Mouse (Mus musculus): ENCODE results near the gene Gspt1. TPM values are rescaled to one million over a fixed set of nuclear protein-coding genes. Genes with fewer than 3 reads are reported as not detected.

Gene Gspt1
- total and polyA plus RNA-seq, 2 experiments from 2014 or later, result 46.9 to 74.7 TPM

DNA sequence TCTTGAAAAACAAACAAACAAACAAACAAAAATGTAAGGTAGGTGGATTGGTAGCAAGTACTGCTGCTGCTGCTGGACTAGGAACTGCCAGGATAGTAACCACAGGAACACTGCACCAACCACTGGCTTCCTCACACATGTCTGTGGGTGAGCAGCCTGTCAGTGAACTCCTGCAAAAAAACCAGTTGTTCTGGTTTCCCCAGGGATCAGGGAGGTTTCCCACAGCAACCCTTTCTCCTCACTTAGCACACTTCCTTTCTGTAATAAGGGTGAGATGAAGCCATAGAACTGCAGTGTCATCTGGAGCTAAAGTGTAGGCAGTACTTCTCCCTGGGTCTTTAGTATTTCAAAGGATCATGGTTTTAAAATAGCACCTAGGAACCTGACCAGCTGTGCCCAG lies 9.1 kb upstream of the Gspt1 start:
- DNase-seq, result no peak
- no peaks in the 10 kb centered on the region for H3K27me3 ChIP-seq (ENCODE audit: insufficient read depth, low read length)
- no peak for ATAC-seq
- H3K9ac ChIP-seq, result no peak overlapping the region
- no peak for TF ChIP-seq CTCF (IDR thresholded peaks at IDR 0.05; ENCODE audit: low read depth)
- no peak overlapping the region for H3K27ac ChIP-seq (ENCODE audit: low read depth, low read length)
- H3K4me3 ChIP-seq (ENCODE audit: low read depth, low read length), result no peak overlapping the region
- no peaks in the 10 kb centered on the region for H3K36me3 ChIP-seq (ENCODE audit: insufficient read depth)
- H3K9me3 ChIP-seq (ENCODE audit: low read length), result no peaks in the 10 kb centered on the region
- H3K4me1 ChIP-seq (ENCODE audit: insufficient read depth), result no peaks in the 10 kb centered on the region
- H3K4me2 ChIP-seq (ENCODE audit: low read depth), result no peak overlapping the region

GRCm38 (mm10) chr16:11254723-11255164 lies 619 bp upstream of the Gspt1 start:
- Histone ChIP-seq H3K4me1 (ENCODE audit: insufficient read depth) (peaks cover 12% of the 10 kb centered on the region; the same call in 1 of the 2 replicates), H3K36me3 (ENCODE audit: insufficient read depth) (no peaks in the 10 kb centered on the region), H3K9ac (peak overlapping the region; percentile 67), H3K4me2 (ENCODE audit: low read depth) (peak overlapping the region; percentile 49), H3K4me3 (ENCODE audit: low read depth, low read length) (peak overlapping the region; percentile 92), H3K27ac (ENCODE audit: low read depth, low read length) (peak overlapping the region; percentile 94), H3K27me3 (ENCODE audit: insufficient read depth, low read length) (no peaks in the 10 kb centered on the region), H3K9me3 (ENCODE audit: low read length) (no peaks in the 10 kb centered on the region)
- TF ChIP-seq CTCF (IDR thresholded peaks at IDR 0.05; ENCODE audit: low read depth), result no peak
- no peak for DNase-seq
- WGBS, result 15% methylated on average over 10 of the region's 10 CpGs
- ATAC-seq, result no peak

DNA sequence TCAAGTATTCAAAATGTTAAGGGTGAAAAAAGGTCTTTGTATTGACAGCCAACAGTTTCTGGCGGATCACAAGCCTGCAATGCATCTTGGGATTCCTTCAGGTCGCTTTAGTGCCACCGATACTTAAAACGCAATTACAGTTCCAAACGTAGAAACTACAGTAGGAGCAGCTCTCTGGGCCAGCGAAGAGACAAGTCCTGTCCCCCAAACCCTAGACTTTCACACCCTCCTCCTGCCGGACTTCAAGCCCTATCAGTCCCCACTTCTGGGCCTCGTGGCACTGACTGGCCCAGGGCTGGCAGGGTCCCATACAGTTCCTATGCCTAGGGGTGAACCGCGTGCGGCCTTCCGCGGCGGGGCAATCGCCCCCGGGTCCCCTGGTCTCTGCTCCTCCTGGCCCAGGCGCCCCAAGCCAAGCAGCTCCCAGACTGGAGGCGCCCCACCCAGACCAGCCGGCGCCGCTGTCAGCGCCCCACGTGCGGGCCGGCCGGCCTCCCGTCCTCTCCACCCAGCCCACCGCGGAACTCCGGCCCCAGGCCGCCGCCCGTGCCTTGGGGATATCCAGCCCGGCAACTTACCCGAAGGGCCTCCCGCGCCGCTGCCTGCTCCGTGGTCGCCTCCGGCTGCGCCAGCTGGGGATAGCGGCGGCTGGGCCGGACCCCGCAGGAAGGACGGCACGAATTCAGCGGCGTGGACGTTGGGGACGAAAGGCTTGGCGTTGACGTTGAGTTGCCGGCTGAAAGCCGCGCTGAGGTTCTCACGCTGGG lies 877 bp downstream of the Gspt1 start:
- Histone ChIP-seq H3K9me3 (ENCODE audit: low read length) (no peaks in the 10 kb centered on the region), H3K9ac (peak overlapping the region; percentile 79), H3K4me2 (ENCODE audit: low read depth) (peak overlapping the region; percentile 91), H3K36me3 (ENCODE audit: insufficient read depth) (no peaks in the 10 kb centered on the region), H3K4me3 (ENCODE audit: low read depth, low read length) (peak overlapping the region; percentile 92), H3K4me1 (ENCODE audit: insufficient read depth) (peaks cover 12% of the 10 kb centered on the region; the same call in 1 of the 2 replicates), H3K27me3 (ENCODE audit: insufficient read depth, low read length) (no peaks in the 10 kb centered on the region), H3K27ac (ENCODE audit: low read depth, low read length) (peak overlapping the region; percentile 94)
- DNase-seq (peak; percentile 34), ATAC-seq (no peak)
- TF ChIP-seq CTCF (IDR thresholded peaks at IDR 0.05; ENCODE audit: low read depth), result no peak
- WGBS, result 3% methylated on average over 58 of the region's 58 CpGs

GRCm38 (mm10) chr16:11247791-11248190 lies 6.3 kb downstream of the Gspt1 start:
- Histone ChIP-seq H3K36me3 (ENCODE audit: insufficient read depth) (no peaks in the 10 kb centered on the region), H3K4me1 (ENCODE audit: insufficient read depth) (peaks cover 10% of the 10 kb centered on the region; the same call in 1 of the 2 replicates), H3K4me3 (ENCODE audit: low read depth, low read length) (no peak overlapping the region), H3K9me3 (ENCODE audit: low read length) (no peaks in the 10 kb centered on the region), H3K27me3 (ENCODE audit: insufficient read depth, low read length) (no peaks in the 10 kb centered on the region), H3K9ac (no peak overlapping the region), H3K4me2 (ENCODE audit: low read depth) (no peak overlapping the region), H3K27ac (ENCODE audit: low read depth, low read length) (no peak overlapping the region)
- DNase-seq (no peak), ATAC-seq (no peak)
- WGBS, result 76% methylated on average over 2 of the region's 2 CpGs
- TF ChIP-seq CTCF (IDR thresholded peaks at IDR 0.05; ENCODE audit: low read depth), result no peak

DNA sequence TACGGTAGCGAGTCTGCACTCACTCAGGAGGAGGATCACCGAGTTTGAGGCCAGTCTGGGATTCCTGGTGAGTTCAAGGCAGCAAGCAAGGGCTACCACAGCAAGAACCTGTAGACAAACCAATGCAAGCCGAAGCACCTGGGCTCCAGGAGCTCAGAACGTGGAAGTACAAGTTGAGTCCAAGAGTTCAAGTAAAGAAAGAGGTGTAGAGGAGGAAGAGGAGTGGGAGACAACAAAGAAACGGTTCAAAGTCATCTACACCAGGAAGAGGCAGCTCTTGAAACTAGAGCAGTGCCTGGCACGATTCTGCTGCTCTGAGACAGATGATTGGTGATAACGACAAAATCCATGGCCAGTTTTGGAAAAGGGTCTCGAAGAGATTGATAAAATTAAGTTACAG lies 8.4 kb downstream of the Gspt1 start:
- no peaks in the 10 kb centered on the region for H3K4me1 ChIP-seq (ENCODE audit: insufficient read depth)
- H3K27ac ChIP-seq (ENCODE audit: low read depth, low read length), result no peak overlapping the region
- ATAC-seq (no peak), DNase-seq (no peak)
- H3K27me3 ChIP-seq (ENCODE audit: insufficient read depth, low read length), result no peaks in the 10 kb centered on the region
- no peak overlapping the region for H3K9ac ChIP-seq
- no peak for TF ChIP-seq CTCF (IDR thresholded peaks at IDR 0.05; ENCODE audit: low read depth)
- 86% methylated on average over 9 of the region's 9 CpGs for WGBS
- H3K4me2 ChIP-seq (ENCODE audit: low read depth), result no peak overlapping the region
- H3K4me3 ChIP-seq (ENCODE audit: low read depth, low read length), result no peak overlapping the region
- no peaks in the 10 kb centered on the region for H3K36me3 ChIP-seq (ENCODE audit: insufficient read depth)
- no peaks in the 10 kb centered on the region for H3K9me3 ChIP-seq (ENCODE audit: low read length)

DNA sequence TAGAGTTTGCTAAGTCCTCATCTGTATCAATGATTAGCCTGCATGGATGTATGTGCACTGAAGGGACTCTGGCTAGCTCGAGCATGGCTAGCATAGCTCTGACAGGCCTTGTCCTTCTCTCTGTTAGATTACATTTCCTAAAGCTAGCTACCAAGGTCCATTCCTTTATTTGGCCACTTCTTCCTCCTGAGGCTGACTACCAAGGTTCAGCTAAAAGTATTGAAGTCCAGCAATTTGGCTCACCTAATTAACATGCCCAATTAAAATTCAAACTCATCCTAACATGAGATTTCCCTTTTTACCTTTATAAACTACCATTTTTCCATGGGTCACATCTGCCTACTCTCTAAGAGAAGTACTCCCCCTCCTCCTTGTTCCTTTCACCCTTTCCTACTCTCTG lies 11.7 kb downstream of the Gspt1 start:
- H3K27ac ChIP-seq (ENCODE audit: low read depth, low read length), result no peak overlapping the region
- peaks cover 9% of the 10 kb centered on the region for H3K36me3 ChIP-seq (ENCODE audit: insufficient read depth)
- H3K4me2 ChIP-seq (ENCODE audit: low read depth), result no peak overlapping the region
- no peaks in the 10 kb centered on the region for H3K9me3 ChIP-seq (ENCODE audit: low read length)
- DNase-seq (no peak), ATAC-seq (no peak)
- H3K4me1 ChIP-seq (ENCODE audit: insufficient read depth), result no peaks in the 10 kb centered on the region
- no peak overlapping the region for H3K9ac ChIP-seq
- WGBS, result 91% methylated on average over 1 of the region's 1 CpGs
- H3K4me3 ChIP-seq (ENCODE audit: low read depth, low read length), result no peak overlapping the region
- H3K27me3 ChIP-seq (ENCODE audit: insufficient read depth, low read length), result no peaks in the 10 kb centered on the region
- TF ChIP-seq CTCF (IDR thresholded peaks at IDR 0.05; ENCODE audit: low read depth), result no peak

GRCm38 (mm10) chr16:11217801-11218200 lies 36.3 kb downstream of the Gspt1 start:
- ATAC-seq (no peak), DNase-seq (no peak)
- Histone ChIP-seq H3K4me3 (ENCODE audit: low read depth, low read length) (no peak overlapping the region), H3K4me2 (ENCODE audit: low read depth) (no peak overlapping the region), H3K9me3 (ENCODE audit: low read length) (no peaks in the 10 kb centered on the region), H3K27me3 (ENCODE audit: insufficient read depth, low read length) (no peaks in the 10 kb centered on the region), H3K9ac (no peak overlapping the region), H3K4me1 (ENCODE audit: insufficient read depth) (no peaks in the 10 kb centered on the region), H3K36me3 (ENCODE audit: insufficient read depth) (peaks cover 41% of the 10 kb centered on the region), H3K27ac (ENCODE audit: low read depth, low read length) (no peak overlapping the region)
- WGBS, result 93% methylated on average over 3 of the region's 3 CpGs
- TF ChIP-seq CTCF (IDR thresholded peaks at IDR 0.05; ENCODE audit: low read depth), result no peak

All from forebrain, postnatal 0 days (tissue).